Mouse (Mus musculus) cerebellum, adult 9-10 months (tissue): Measurements from ENCODE around the gene Fam20a.
A peak's percentile ranks its signal among the peaks of the same experiment; 100 is the strongest.

ENCODE experiments used
- DNase-seq: peaks from one replicate; pipeline ENCODE4 v3.0.0; 2022

Fam20a gene

DNA sequence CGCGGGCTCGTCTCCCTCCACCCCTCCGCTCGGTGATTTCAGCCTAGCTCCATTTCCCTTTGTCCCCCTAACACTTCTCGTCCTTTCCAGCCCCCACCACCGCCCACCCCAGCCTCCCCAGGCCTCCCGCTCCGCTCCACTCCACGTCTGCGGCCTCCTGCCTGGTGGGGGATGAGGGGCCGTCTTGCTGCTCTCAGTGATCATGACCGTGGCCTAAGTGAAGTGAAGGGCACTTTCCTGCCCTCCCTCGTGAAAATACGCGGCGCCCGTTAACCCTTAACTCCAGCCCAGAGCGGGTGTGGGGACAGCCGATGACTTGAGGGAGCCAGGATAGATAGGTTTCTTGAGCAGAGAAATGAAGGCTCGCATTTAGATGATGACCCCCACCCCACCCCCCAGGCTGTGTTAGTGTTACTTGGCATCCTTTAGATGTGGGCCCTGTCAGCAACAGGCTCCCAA is 70.5 kb downstream of the Fam20a start:
- peak; percentile 52 for DNase-seq

DNA sequence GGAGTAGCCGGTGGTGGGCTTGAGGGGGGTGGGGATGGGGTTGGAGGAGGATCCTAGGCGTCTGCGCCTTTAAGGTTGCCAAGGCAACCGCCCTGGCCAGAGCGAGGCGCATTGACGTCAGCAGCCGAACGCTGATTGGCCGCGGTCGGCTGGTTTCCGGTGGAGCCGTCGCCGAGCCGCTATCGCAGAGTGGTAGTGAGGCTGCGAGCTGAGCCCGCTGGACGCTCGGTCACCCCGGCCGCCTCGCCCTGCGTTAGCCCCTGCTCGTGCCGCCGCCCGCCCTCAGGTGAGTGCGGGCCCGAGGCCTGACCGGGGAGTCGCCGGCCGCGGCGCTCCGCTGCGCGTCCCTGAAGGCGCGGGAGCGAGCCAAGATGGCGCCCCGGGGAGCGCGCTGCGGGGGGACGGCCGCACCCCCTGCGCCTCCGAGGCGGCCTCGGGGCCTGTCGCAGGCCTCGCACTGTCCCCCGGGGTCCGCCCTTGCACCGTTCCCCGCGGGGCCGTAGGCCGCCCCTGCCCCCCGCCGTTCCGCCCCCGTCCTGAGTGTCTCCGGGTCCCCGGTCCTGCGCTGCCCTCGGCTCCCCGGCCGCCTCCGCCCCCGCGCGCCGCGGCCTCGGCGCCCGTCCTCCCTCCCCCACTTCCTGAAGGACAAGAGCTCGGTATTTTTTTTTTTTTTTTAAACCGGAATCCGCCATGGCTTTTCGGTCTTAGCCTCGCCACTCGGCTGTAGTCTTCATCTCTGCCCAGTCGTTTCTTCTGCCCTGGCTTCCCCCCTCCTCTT is 71.1 kb downstream of the Fam20a start:
- peak; percentile 91 for DNase-seq

DNA sequence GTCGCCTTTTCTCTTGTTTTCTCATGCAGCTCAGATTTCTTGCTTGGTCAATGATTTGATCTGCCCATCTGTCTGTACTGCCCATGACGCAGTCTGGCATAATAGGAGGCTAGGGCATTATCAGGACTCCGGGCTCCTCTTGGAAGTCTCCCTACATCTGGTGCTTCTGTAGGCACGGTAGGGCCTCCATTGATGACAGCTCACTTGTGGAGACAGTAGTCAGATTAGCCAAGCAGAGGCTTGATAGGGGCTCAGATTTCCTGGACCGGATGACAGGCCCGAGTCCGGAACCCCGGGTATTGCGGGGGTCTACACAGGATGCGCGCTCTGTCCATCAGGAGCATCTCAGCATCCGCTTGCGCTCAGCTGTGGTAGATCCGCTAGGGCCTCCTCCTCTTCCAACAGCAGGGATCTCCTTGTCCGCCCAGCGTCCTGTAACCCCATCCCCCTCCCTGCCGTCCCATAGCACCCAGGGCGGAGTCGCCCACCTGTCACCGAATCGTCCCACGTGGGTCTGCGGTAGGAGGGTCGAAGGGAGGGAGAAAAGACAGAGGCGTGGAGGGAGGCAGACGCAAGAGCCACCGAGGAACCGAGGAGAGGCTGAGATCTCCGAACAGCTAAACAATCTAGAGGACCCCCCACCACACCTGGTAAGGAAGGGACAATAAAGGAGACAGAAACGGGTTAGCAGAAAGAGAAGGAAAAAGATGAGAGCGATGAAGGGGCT is 71.9 kb downstream of the Fam20a start:
- DNase-seq, result peak; percentile 94

DNA sequence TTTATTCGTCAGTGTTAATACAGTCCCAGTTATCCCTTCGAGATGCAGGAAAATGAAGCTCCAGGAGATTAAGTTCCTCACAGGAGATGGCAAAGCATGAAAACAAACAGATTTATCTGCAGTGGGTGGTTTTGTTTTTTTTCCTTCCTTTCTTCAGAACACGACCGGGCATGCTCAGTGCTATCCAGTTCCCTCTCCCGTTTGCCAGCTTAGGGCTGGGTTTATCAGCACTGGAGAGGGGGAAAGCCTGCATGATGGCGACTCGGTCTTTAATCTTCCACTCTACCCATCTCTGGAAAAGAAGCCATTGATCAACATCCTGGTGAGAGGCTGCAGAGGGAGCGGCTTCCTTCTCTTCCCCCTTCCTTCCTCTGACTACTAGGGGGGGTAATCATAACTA is 72.9 kb downstream of the Fam20a start, which contains the start of gene Prkar1a:
TSS of gene Prkar1a (plus strand) at position 200 of the 400 bp plus-strand sequence.
- DNase-seq, result peak; percentile 71

DNA sequence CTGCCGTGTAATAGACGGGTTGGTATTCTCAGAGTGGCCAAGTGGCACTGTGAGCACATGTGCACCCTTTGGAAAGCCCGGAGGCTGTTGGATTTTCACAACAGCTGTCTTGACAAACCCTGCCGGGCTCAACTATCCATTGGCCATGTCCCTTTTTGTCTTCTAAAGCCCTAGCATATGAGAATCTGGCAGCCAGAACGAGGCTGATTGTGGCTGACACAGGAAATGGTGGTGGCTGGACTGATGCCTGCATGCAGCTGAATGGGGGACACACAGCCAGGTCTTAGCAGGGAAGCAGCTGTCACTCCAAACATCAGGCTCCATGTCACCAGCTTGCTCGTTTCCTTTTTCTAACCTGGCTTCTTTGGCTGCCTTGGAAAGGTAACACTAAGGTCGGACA is 73.6 kb downstream of the Fam20a start:
- DNase-seq, result peak; percentile 67

DNA sequence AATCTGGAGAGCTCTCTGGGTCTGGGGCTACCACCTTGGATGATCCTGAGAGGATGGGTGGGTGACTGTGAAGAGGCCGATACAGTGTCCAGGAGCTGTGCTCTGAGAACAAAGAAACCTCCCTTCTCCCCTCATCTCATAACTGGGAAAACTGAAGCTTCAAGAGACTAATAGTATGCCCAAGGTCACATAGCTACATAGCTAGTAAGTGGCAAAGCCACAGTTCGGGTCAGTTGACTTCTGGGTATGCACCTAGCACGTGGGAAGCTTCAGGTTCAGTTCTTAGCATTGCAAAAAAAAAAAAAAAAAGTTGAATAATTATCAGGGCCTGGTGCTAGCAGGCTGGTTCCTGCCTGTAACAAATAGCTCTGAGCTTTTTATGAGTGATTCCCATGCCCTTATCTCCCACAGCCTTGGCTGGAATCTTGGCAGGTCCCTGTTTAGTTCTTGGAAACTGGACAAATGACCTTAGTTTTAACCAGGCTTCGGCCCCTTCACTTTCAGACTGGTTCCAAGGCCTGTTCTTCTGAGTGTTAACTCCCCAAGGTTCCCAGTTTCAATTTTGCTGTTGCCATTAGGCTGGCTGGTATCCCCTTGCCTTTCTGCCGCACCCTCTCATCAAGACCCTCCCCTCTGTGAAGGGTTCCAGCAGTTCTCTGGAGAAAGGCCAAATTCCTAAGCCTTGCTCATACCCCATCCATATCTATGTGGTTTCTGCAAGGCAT is 80.4 kb downstream of the Fam20a start:
- no peak for DNase-seq

DNA sequence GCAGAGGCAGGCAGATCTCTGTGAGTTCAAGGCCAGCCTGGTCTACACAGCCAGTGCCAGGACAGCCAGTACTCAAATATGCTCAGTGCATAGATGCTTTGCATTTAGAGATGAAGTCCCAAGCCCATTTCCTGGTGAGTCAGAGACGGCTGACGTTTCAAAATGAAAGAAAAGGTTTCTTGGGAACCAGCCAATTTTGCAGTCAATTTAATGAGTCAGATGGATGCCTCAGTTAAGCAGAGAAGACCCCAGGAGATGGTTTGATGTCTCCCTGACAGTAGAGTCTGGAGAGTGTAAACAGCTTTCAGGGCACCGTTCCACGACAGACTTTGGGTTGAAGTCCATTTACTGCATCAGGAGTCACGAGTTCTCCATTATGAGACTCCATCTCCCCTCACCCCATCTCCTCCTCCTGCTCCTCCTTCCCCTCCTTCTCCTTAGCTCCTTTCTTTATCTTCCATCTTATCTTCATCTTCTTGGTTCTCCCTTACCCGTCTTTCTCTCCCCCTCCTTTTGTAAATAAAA is 86.1 kb downstream of the Fam20a start:
- DNase-seq, result no peak

DNA sequence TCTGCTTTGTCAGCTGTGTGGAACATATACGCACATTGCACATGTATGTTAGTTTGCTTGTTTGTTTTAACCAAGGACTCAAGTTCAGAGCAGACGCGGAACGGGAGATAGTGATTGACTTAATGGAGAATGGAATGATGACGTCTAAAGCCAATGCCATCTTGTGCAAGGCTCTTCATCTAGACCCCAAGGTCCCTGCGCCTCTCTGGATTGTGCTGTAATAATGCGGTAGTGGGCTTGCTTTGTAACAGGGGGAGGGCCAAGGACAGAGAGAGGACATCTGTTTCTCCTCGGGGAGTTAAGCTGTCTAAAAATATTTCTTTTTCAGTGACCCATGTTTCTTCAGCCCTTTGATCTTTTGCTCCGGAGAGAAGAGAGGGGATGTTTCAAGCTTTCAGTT is 87.2 kb downstream of the Fam20a start:
- no peak for DNase-seq

DNA sequence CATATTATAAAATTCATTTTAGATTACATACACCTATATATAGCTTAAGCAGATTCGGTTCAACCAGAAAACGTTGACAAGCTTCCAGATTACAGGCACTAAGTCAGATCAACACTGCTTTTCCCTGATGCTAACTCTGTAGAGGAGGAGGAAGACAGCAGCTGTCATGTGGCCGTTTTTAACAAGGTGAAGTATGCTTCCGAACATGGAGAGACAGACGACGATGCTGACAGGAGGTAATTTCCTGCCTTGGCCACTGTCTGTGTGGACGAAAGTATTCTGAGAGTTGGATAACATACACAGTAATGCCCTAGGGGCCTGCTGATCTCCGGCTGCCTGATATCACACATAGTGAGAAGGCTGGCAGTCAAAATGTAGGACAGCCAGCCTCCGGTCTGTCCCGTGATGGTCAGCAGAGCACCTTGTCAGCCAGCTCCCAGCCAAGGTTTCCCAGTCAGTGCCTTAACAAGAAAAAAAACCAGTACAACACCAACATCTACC is 93.0 kb downstream of the Fam20a start:
- DNase-seq, result peak; percentile 65

DNA sequence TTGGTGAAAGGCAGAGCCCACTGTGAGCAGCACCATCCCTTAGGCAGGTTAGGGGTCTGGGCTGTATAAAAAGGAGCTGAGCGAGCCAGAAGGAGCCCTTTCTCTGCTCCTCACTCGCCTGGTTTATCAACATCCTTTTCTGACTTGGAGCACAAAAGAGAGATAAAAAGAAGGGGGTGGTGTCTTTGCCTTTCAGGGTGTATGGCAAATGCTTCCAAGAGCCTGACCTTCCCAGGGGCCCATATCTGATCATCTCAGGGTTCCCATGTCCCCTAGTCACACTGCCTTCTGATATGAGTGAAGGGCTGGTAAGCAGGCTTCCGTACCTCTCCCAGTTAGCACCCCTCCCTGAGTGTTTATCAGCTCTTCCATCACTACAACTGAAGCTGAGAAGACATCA is 94.0 kb downstream of the Fam20a start:
- no peak for DNase-seq

DNA sequence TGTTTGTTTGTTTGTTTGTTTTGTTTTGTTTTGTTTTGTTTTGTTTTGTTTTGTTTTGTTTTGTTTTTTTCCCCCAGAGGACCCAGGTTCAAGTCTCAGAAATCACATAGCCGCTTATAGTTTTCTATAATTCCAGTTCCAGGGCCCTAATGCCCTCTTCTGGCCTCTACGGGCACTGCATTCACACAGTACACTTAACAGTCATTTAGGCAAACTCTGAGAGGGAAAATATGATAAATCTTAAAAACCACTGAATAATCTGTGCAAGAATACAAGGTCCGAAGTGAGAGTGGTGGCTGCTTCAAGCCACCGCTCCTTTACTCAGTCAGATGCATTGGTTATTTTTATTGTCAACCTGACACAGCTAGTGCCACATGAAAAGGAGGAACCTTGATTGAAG is 94.4 kb downstream of the Fam20a start:
- peak; percentile 13 for DNase-seq

DNA sequence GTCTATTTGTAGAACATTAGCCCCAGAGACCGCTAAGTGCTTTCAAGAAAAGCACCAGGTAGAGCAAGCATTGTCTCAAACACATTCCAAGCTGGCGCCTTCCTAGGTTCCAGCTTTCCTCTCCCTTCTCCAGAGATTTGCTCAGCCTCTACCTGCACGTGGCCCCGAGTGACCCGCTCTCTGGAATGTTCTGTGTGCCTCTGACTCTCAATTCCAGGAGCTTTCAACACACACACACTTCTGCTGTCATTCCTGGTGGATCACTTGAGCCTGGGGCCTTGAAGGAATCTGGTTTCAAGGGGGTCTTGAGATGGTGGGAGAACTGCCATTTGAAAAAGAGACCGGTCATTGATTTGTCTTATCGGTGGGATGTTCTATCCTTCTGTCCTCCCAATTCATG is 98.8 kb downstream of the Fam20a start:
- no peak for DNase-seq

DNA sequence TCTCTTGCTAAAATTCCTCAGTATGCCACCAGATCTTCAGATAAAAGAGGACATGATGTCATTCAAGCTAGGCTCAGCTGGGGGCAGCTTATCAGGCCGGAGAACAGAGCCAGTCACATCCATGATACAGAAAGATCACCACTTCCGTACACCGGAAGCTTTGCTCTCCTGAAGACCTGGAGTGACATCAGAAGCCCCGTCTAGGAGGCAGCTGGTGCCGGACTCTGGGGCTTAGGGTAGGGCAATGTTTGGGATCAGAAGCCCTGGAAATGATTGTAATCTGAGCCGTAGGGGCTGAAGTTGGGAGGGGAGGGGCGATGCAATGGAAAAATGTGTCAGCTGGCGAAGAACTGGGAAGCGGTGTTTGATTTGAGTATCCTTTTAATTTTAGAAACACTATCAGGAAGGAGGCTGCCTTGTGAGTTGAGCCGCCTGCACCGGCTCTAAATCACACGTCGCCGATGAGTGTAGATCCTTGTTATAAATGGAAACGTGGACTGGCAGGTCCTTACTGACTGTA is 99.5 kb downstream of the Fam20a start:
- DNase-seq, result peak; percentile 17

DNA sequence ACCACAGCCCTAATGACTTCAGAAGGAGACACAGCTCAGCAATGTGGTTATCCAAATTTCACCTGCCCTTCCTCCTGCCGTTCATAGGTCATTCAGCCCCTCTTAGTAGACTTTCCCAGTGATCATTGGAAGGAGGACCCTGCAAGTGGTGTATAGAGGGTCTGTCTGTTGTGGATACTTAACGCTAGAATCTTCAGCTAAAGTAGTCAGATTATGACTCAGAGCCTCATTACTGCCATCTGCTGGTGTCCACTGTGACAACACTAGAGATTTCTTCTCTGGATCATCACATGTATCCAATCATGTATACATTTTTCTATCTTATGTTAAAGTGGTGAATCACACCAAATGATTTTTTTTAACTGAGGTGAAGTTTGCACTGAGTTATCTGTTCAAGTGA is 100.9 kb downstream of the Fam20a start:
- DNase-seq, result peak; percentile 65

DNA sequence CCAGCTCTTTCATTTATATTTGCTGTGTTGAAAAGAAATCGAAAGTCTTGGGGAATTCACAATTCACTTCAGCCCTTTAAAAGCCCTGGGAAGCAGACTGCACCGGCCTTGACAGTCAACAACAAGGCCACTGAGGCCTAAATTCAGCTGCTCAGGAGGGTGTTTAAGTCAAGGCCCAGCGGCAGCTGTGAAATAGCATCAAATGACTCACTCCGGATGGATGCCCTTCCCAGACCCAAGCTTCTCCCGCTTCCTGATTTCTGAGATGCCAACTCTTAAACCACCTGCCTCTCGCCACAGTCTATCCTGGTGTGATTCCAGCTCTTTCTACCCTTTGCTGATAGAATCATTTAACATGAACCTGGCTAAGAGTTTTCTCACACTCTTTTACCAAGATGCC is 101.7 kb downstream of the Fam20a start:
- peak; percentile 18 for DNase-seq
